Mouse (Mus musculus) embryonic facial prominence, embryonic 11.5 days (tissue): ENCODE measurements at regions not wholly inside any gene's neighbourhood (a gene's known extent, or its start where the extent isn't known, plus 50 kb on each side); places are given as distances from the start of the nearest gene placed in this dataset.

Experiments used
- ATAC-seq: fragments of 200-750 bp; cut with Nextera tagmentation; replicated peaks from 2 replicates; pipeline ENCODE4 v1.8.0; 2017; ENCODE audit warnings: low read depth; ENCODE audit not compliant: insufficient number of reproducible peaks, low FRiP score, low TSS enrichment
- DNase-seq: peaks from one replicate; pipeline ENCODE4 v3.0.0-alpha.2; 2015; ENCODE audit warnings: low spot score
- H3K27ac ChIP-seq: fragments of 300-500 bp; sonication (generic); replicated peaks from 2 replicates; pipeline ENCODE4 v1.5.1; 2014; ENCODE audit warnings: mild to moderate bottlenecking, low read depth, low read length, control low read depth
- H3K27me3 ChIP-seq: fragments of 300-500 bp; sonication (generic); 2 replicates; pipeline ENCODE4 v1.6.1; 2014; ENCODE audit warnings: mild to moderate bottlenecking, low read length, moderate library complexity, mixed read lengths; ENCODE audit not compliant: control insufficient read depth, insufficient read depth
- H3K36me3 ChIP-seq: fragments of 300-500 bp; sonication (generic); replicated peaks from 2 replicates; pipeline ENCODE4 v1.6.1; 2014; ENCODE audit warnings: low read depth, mild to moderate bottlenecking, low read length, moderate library complexity, mixed read lengths; ENCODE audit not compliant: control insufficient read depth, insufficient read depth
- H3K4me1 ChIP-seq: fragments of 300-500 bp; sonication (generic); 2 replicates; pipeline ENCODE4 v1.6.1; 2014; ENCODE audit warnings: low read length, mixed read lengths; ENCODE audit not compliant: control insufficient read depth, insufficient read depth
- H3K4me2 ChIP-seq: fragments of 300-500 bp; sonication (generic); 2 replicates; pipeline ENCODE4 v1.6.1; 2014; ENCODE audit warnings: low read depth, mild to moderate bottlenecking, control low read depth, low read length, moderate library complexity
- H3K4me3 ChIP-seq: fragments of 300-500 bp; sonication (generic); 2 replicates; pipeline ENCODE4 v1.5.1; 2014; ENCODE audit warnings: low read depth, low read length, control low read depth
- H3K9ac ChIP-seq: fragments of 300-500 bp; sonication (generic); replicated peaks from 2 replicates; pipeline ENCODE4 v1.6.1; 2014; ENCODE audit warnings: mild to moderate bottlenecking, control low read depth, low read length
- H3K9me3 ChIP-seq: fragments of 300-500 bp; sonication (generic); replicated peaks from 2 replicates; pipeline ENCODE4 v1.6.1; 2016; ENCODE audit warnings: mild to moderate bottlenecking, low read length, inconsistent platforms, mixed read lengths; ENCODE audit not compliant: control insufficient read depth
- WGBS: fragments of 180-500 bp; shearing (Covaris S2); extraction: QIAGEN DNeasy Blood & Tissue Kit; methylation state at CpG from one replicate; pipeline ENCODE4 v1.1.7; 2014; 5-methylcytosine and 5-hydroxymethylcytosine counted together

DNA sequence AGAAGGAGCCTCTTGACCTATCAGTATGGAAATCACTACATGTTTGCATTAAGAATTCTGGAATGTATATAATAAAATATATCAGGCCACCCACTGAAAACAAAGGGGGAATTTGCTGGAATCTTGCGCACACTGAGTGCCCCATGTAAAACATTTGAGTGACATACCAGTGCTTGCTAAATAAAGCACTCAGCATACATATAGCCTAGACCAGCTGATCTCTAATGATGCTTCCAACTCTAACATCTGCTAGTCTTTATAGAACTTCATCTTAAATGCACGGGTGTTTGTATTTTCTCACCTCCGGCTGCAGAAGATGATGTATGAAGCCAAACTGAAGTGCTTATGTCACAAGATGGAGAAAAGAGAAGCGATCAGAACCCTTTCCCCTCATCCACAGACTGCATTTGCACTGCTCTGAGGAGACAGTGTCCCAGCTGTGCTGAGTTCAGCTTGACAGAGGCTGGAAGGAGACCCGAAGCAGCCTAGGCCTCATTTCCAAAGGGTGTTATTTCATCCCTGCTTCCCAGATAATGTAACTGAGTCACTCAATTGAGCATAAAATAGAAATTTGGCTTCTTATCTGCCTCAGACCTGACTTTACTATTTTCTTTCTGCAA is 657.6 kb upstream of the Brinp1 start:
- Histone ChIP-seq H3K4me2 (no peak overlapping the region), H3K9ac (no peak overlapping the region), H3K4me3 (no peak overlapping the region), H3K27ac (no peak overlapping the region), H3K4me1 (no peaks in the 10 kb centered on the region), H3K36me3 (no peaks in the 10 kb centered on the region), H3K27me3 (no peaks in the 10 kb centered on the region), H3K9me3 (no peaks in the 10 kb centered on the region)
- 78% methylated on average over 5 of the region's 5 CpGs for WGBS
- ATAC-seq (no peak), DNase-seq (no peak)

- 96% methylated on average over 1 of the region's 1 CpGs for WGBS
- Histone ChIP-seq H3K4me3 (no peak overlapping the region), H3K27ac (no peak overlapping the region), H3K9ac (no peak overlapping the region), H3K4me1 (no peaks in the 10 kb centered on the region), H3K4me2 (no peak overlapping the region), H3K27me3 (no peaks in the 10 kb centered on the region), H3K9me3 (no peaks in the 10 kb centered on the region), H3K36me3 (no peaks in the 10 kb centered on the region)
- DNase-seq (no peak), ATAC-seq (no peak)
Measured at GRCm38 (mm10) chr4:69608885-69609284, 654.7 kb upstream of the Brinp1 start.

- Histone ChIP-seq H3K27ac (no peak overlapping the region), H3K9me3 (no peaks in the 10 kb centered on the region), H3K4me1 (no peaks in the 10 kb centered on the region), H3K27me3 (no peaks in the 10 kb centered on the region), H3K4me2 (no peak overlapping the region), H3K9ac (no peak overlapping the region), H3K36me3 (no peaks in the 10 kb centered on the region), H3K4me3 (no peak overlapping the region)
- peak; percentile 11 for DNase-seq
- WGBS, result 61% methylated on average over 6 of the region's 6 CpGs
- peak; percentile 72; the same call in 1 of the 2 replicates for ATAC-seq
Measured at GRCm38 (mm10) chr4:69596992-69597541, 642.9 kb upstream of the Brinp1 start.

DNA sequence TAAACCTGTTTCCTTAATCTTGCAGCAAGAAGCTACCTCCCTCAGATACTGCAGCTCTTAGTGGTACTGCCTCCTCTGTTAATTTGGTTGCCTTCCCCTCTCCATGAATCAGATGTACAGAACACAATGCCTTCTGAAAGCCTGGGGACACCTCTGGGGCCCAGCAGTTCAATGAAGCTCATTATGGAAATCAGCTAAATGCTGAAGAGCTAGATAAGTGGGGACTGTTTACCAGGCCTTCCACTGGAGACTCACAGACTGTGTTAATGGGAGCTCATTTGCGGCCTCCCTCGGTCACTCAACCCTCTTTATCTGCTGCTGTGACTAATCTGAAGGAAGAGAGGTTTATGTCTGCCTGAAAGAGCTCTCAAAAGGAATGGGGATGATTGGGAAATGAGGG is 639.8 kb upstream of the Brinp1 start:
- no peak for DNase-seq
- H3K27ac ChIP-seq, result no peak overlapping the region
- WGBS, result 38% methylated on average over 2 of the region's 2 CpGs
- no peaks in the 10 kb centered on the region for H3K4me1 ChIP-seq
- no peak for ATAC-seq
- H3K9me3 ChIP-seq, result no peaks in the 10 kb centered on the region
- no peak overlapping the region for H3K4me3 ChIP-seq
- no peaks in the 10 kb centered on the region for H3K27me3 ChIP-seq
- no peak overlapping the region for H3K9ac ChIP-seq
- no peak overlapping the region for H3K4me2 ChIP-seq
- no peaks in the 10 kb centered on the region for H3K36me3 ChIP-seq

DNA sequence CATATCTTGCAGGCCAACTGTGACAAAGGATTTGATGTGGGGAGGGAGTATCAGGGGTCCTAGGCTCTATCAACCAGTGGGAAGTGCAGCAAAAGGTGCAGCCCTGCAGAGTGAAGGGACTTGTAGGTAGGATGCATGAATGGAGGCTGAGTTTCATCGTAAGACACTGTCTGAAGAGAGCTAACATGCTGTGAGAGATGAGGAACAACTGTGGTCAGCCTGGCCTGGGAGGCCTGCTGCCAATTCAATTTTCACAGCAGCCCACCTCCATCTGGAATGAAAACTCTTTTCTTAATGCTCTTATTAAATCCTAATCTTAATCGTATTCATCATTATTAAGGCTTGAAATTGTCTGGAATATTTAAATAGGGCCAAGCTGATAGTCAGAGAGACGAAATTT is 622.1 kb upstream of the Brinp1 start:
- H3K4me1 ChIP-seq, result no peaks in the 10 kb centered on the region
- H3K36me3 ChIP-seq, result no peaks in the 10 kb centered on the region
- H3K4me3 ChIP-seq, result no peak overlapping the region
- H3K9ac ChIP-seq, result no peak overlapping the region
- ATAC-seq, result no peak
- no peak overlapping the region for H3K27ac ChIP-seq
- H3K9me3 ChIP-seq, result no peaks in the 10 kb centered on the region
- WGBS, result 80% methylated on average over 3 of the region's 3 CpGs
- DNase-seq, result no peak
- no peaks in the 10 kb centered on the region for H3K27me3 ChIP-seq
- H3K4me2 ChIP-seq, result no peak overlapping the region

- Histone ChIP-seq H3K4me2 (no peak overlapping the region), H3K27ac (no peak overlapping the region), H3K9ac (no peak overlapping the region), H3K4me3 (no peak overlapping the region), H3K9me3 (no peaks in the 10 kb centered on the region), H3K36me3 (no peaks in the 10 kb centered on the region), H3K4me1 (no peaks in the 10 kb centered on the region), H3K27me3 (no peaks in the 10 kb centered on the region)
- WGBS, result 84% methylated on average over 2 of the region's 2 CpGs
- ATAC-seq (no peak), DNase-seq (no peak)
Measured at GRCm38 (mm10) chr4:69548104-69548503, 593.9 kb upstream of the Brinp1 start.

GRCm38 (mm10) chr4:69538172-69538908 is 584.1 kb upstream of the Brinp1 start:
- H3K4me2 ChIP-seq, result no peak overlapping the region
- H3K4me1 ChIP-seq, result no peaks in the 10 kb centered on the region
- no peak overlapping the region for H3K27ac ChIP-seq
- no peak for DNase-seq
- no peaks in the 10 kb centered on the region for H3K9me3 ChIP-seq
- WGBS, result 78% methylated on average over 6 of the region's 6 CpGs
- no peaks in the 10 kb centered on the region for H3K36me3 ChIP-seq
- no peaks in the 10 kb centered on the region for H3K27me3 ChIP-seq
- no peak overlapping the region for H3K4me3 ChIP-seq
- no peak overlapping the region for H3K9ac ChIP-seq
- no peak for ATAC-seq

DNA sequence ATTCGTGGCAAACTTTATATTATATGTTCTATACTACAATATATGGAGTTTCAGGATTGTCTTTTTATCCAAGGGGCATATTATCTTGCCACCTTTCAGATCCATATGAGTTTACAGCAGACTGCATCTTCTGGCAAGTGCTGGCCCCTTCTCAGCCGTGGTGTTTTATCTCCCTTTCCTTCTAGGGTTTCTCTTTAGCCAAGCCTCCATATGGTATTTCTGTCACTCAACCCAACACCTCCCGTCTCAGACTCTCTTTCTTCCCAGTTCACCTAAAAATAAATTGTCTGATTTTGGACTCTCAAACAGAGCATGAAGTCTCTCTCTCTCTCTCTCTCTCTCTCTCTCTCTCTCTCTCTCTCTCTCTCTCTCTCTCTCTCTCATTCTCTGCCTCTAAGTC is 578.9 kb upstream of the Brinp1 start:
- ATAC-seq (no peak), DNase-seq (no peak)

More for the DNA sequence above, 578.9 kb upstream of the Brinp1 start:
- Histone ChIP-seq H3K4me3 (no peak overlapping the region), H3K4me2 (no peak overlapping the region), H3K27me3 (no peaks in the 10 kb centered on the region), H3K9ac (no peak overlapping the region), H3K36me3 (no peaks in the 10 kb centered on the region), H3K27ac (no peak overlapping the region), H3K9me3 (no peaks in the 10 kb centered on the region), H3K4me1 (no peaks in the 10 kb centered on the region)
- WGBS, result 65% methylated on average over 3 of the region's 3 CpGs
